Mouse (Mus musculus): ENCODE measurements around the gene Rpa1.

DNA sequence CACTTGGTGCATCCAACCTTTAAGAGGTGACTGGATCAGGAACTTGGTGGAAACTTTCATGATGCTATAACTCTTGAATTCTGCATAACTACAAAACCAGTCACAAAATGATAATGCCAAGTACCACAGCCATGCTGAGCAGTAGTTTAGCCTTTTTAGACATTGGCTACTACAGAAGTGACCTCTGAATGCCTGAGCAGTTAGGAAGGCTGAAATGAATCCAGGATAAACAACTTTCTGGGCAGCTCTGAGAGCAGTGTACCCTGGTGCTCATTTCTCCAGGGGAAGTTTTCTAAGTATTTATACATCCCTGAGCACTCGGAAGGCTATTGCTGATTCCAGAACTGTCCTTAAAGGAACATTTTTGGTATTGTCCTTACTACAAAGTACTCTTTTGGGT, 7.4 kb upstream of the Rpa1 start:
- TF ChIP-seq EP300 (IDR thresholded peaks at IDR 0.05; ENCODE audit: low read depth) (no peak), CTCF (IDR thresholded peaks at IDR 0.05; ENCODE audit: low read depth) (no peak)
